Mouse (Mus musculus) neural tube, embryonic 14.5 days (tissue): ENCODE data around the gene Gm7971. TPM values are rescaled to one million over a fixed set of nuclear protein-coding genes. Genes with fewer than 3 reads are reported as not detected.
"Not testable (repeated sequence)": the region's sequence is repeated elsewhere in the genome, so short reads cannot be mapped to it uniquely, and the experiment has no call there.

Source experiments
- ATAC-seq: fragments of 200-750 bp; cut with Nextera tagmentation; 2 replicates; pipeline ENCODE4 v1.8.0; 2017; ENCODE audit warnings: low read depth, mild to moderate bottlenecking, moderate TSS enrichment, moderate library complexity
- H3K27ac ChIP-seq: fragments of 300-500 bp; sonication (generic); 2 replicates; pipeline ENCODE4 v1.5.1; 2014; ENCODE audit warnings: low read depth, mild to moderate bottlenecking, control low read depth, low read length, moderate library complexity, mixed read lengths
- H3K27me3 ChIP-seq: fragments of 300-500 bp; sonication (generic); 2 replicates; pipeline ENCODE4 v1.6.1; 2014; ENCODE audit warnings: low read length; ENCODE audit not compliant: control insufficient read depth, insufficient read depth
- H3K36me3 ChIP-seq: fragments of 300-500 bp; sonication (generic); 2 replicates; pipeline ENCODE4 v1.6.1; 2014; ENCODE audit warnings: low read length, mixed read lengths; ENCODE audit not compliant: control insufficient read depth, insufficient read depth
- H3K4me1 ChIP-seq: fragments of 300-500 bp; sonication (generic); 2 replicates; pipeline ENCODE4 v1.6.1; 2014; ENCODE audit warnings: low read length; ENCODE audit not compliant: control insufficient read depth, insufficient read depth
- H3K4me2 ChIP-seq: fragments of 300-500 bp; sonication (generic); 2 replicates; pipeline ENCODE4 v1.6.1; 2014; ENCODE audit warnings: mild to moderate bottlenecking, low read depth, low read length, control low read depth
- H3K4me3 ChIP-seq: fragments of 300-500 bp; sonication (generic); 2 replicates; pipeline ENCODE4 v1.5.1; 2014; ENCODE audit warnings: low read depth, low read length, control low read depth, mixed read lengths
- H3K9ac ChIP-seq: fragments of 300-500 bp; sonication (generic); replicated peaks from 2 replicates; pipeline ENCODE4 v1.6.1; 2014; ENCODE audit warnings: low read depth, mild to moderate bottlenecking, control low read depth, low read length, mixed read lengths
- H3K9me3 ChIP-seq: fragments of 300-500 bp; sonication (generic); 2 replicates; pipeline ENCODE4 v1.6.1; 2016; ENCODE audit warnings: low read length; ENCODE audit not compliant: control insufficient read depth
- WGBS: fragments of 180-500 bp; shearing (Covaris S2); extraction: QIAGEN DNeasy Blood & Tissue Kit; methylation state at CpG from one replicate; pipeline ENCODE4 v1.1.7; 2014; 5-methylcytosine and 5-hydroxymethylcytosine counted together
- polyA plus RNA-seq: library from polyadenylated mRNA; unstranded; fragments of >200 nt; fragmentation: Nextera tagmentation; extraction: Ambion mirVana; gene quantifications from 2 replicates; pipeline ENCODE4 v1.2.1, GENCODE M21; 2014

Gene Gm7971
- polyA plus RNA-seq: not detected in 2 replicates

- H3K36me3 ChIP-seq, H3K4me2 ChIP-seq, H3K27me3 ChIP-seq, H3K4me1 ChIP-seq, H3K4me3 ChIP-seq, H3K9me3 ChIP-seq, ATAC-seq, H3K9ac ChIP-seq, H3K27ac ChIP-seq: not testable (repeated sequence)
- WGBS: no CpG with 5 or more reads among the region's 1 CpGs
Observed at GRCm38 (mm10) chr5:95594775-95595174, at the start of gene Gm7971. TSS of gene Gm7971 (minus strand) at chr5:95594875.

Other genes with a start within 250 kb of the Gm7971 start
- not detected in 2 replicates for gene D5Ertd577e, start 138.1 kb downstream of the Gm7971 start, polyA plus RNA-seq
- gene Gm3286, start 84.1 kb downstream of the Gm7971 start, polyA plus RNA-seq: not detected in 2 replicates
- not detected in 2 replicates for gene Gm7978, start 141.3 kb upstream of the Gm7971 start, polyA plus RNA-seq
- not detected in 2 replicates for gene Gm7982, start 147.1 kb upstream of the Gm7971 start, polyA plus RNA-seq
- not detected in 2 replicates for gene E330014E10Rik, start 181.1 kb upstream of the Gm7971 start, polyA plus RNA-seq